Mouse (Mus musculus): Measurements from ENCODE around the gene Rwdd3. TPM values are rescaled to one million over a fixed set of nuclear protein-coding genes. Genes with fewer than 3 reads are reported as not detected.

The Rwdd3 gene
- polyA plus RNA-seq, 1 experiment, result 5.9 TPM

GRCm38 (mm10) chr3:121127171-121127570 is 44.3 kb downstream of the Rwdd3 start:
- H3K4me1 ChIP-seq (ENCODE audit: control insufficient read depth, insufficient read depth, low read length), result peaks cover 5% of the 10 kb centered on the region; the same call in 1 of the 2 replicates
- no peak overlapping the region; the same call in 1 of the 2 replicates for H3K27ac ChIP-seq (ENCODE audit: insufficient read depth, low read length)
- H3K4me3 ChIP-seq (ENCODE audit: insufficient read depth, low read length), result no peak overlapping the region
- TF ChIP-seq CTCF (IDR thresholded peaks at IDR 0.05; ENCODE audit: borderline replicate concordance, insufficient read depth, low read length) (no peak), POLR2A (IDR thresholded peaks at IDR 0.05; ENCODE audit: low read depth, low read length) (no peak)

DNA sequence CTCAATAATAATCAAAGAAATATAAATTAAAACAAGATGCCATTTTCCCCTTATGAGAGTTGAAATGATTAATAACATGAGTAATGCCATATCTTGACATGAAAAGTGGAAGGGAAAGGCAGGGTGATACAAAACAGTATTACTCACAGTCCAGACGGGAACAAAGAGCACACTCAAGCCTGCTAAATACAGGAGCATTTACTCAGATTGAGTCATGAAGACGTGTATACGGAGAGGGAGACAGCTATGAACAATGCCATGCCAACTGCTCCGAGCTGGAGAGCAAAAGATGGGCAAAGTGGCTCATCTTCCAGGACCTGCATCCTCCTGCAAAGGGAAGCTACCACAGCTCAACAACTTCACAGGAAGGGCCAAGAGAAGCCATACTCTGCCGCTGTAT is 45.0 kb downstream of the Rwdd3 start:
- no peak for TF ChIP-seq CTCF (IDR thresholded peaks at IDR 0.05; ENCODE audit: borderline replicate concordance, insufficient read depth, low read length)
- Histone ChIP-seq H3K27ac (ENCODE audit: insufficient read depth, low read length) (no peak overlapping the region; the same call in 1 of the 2 replicates), H3K4me1 (ENCODE audit: control insufficient read depth, insufficient read depth, low read length) (peaks cover 5% of the 10 kb centered on the region; the same call in 1 of the 2 replicates), H3K4me3 (ENCODE audit: insufficient read depth, low read length) (no peak overlapping the region)

DNA sequence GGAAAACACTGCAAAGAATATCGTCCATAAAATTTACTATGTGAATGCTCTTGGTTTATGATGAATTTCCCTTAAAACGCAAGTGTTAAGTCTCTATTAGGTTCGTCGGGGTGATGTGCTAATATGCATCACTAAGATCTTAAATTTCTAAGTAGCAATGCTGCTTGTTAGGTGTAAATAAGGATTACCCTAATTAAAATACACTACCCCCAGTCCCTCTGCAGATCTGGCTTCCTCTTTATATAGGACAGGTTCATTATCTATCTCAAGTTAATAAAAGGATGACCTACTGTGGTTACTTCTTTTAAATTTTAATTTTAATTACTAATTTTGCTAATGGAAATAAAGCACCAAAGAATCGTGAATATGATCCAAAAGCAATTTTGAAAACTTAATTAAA is 50.4 kb downstream of the Rwdd3 start:
- Histone ChIP-seq H3K4me3 (ENCODE audit: insufficient read depth, low read length) (no peak overlapping the region), H3K4me1 (ENCODE audit: control insufficient read depth, insufficient read depth, low read length) (peaks cover 2% of the 10 kb centered on the region; the same call in 1 of the 2 replicates), H3K27ac (ENCODE audit: insufficient read depth, low read length) (no peak overlapping the region)
- TF ChIP-seq POLR2A (IDR thresholded peaks at IDR 0.05; ENCODE audit: low read depth, low read length), result no peak
- TF ChIP-seq CTCF (IDR thresholded peaks at IDR 0.05; ENCODE audit: borderline replicate concordance, insufficient read depth, low read length), result no peak

GRCm38 (mm10) chr3:121116590-121116989 is 54.9 kb downstream of the Rwdd3 start:
- Histone ChIP-seq H3K4me3 (ENCODE audit: insufficient read depth, low read length) (no peak overlapping the region), H3K4me1 (ENCODE audit: control insufficient read depth, insufficient read depth, low read length) (no peaks in the 10 kb centered on the region), H3K27ac (ENCODE audit: insufficient read depth, low read length) (no peak overlapping the region)
- TF ChIP-seq POLR2A (IDR thresholded peaks at IDR 0.05; ENCODE audit: low read depth, low read length) (no peak), CTCF (IDR thresholded peaks at IDR 0.05; ENCODE audit: borderline replicate concordance, insufficient read depth, low read length) (no peak)

- no peaks in the 10 kb centered on the region for H3K4me1 ChIP-seq (ENCODE audit: control insufficient read depth, insufficient read depth, low read length)
- no peak for TF ChIP-seq POLR2A (IDR thresholded peaks at IDR 0.05; ENCODE audit: low read depth, low read length)
- no peak for TF ChIP-seq CTCF (IDR thresholded peaks at IDR 0.05; ENCODE audit: borderline replicate concordance, insufficient read depth, low read length)
- no peak overlapping the region for H3K27ac ChIP-seq (ENCODE audit: insufficient read depth, low read length)
- no peak overlapping the region for H3K4me3 ChIP-seq (ENCODE audit: insufficient read depth, low read length)
Observed at GRCm38 (mm10) chr3:121116067-121116466, 55.4 kb downstream of the Rwdd3 start.

GRCm38 (mm10) chr3:121111068-121111467 is 60.4 kb downstream of the Rwdd3 start:
- Histone ChIP-seq H3K4me3 (ENCODE audit: insufficient read depth, low read length) (no peak overlapping the region), H3K4me1 (ENCODE audit: control insufficient read depth, insufficient read depth, low read length) (no peaks in the 10 kb centered on the region), H3K27ac (ENCODE audit: insufficient read depth, low read length) (no peak overlapping the region)
- TF ChIP-seq CTCF (IDR thresholded peaks at IDR 0.05; ENCODE audit: borderline replicate concordance, insufficient read depth, low read length), result no peak
- no peak for TF ChIP-seq POLR2A (IDR thresholded peaks at IDR 0.05; ENCODE audit: low read depth, low read length)

DNA sequence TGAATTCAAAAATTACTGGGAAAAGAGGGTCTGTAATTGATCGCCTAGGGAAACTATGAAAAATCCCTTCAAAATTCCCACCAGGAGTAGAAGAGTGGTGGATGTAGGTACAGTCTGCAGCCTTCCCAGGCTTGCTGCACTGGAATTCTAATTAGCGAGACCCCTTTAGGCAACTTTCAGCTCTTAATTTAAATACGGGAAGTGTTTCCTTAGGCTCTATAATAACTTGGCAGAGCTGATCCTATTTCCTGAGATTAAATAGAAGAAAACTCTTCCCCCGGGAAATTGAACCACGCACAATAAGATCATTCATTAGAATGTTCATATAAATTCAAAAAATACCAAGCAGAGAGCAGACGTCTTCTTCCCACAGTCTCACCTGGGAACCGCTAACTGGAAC is 61.1 kb downstream of the Rwdd3 start:
- TF ChIP-seq CTCF (IDR thresholded peaks at IDR 0.05; ENCODE audit: borderline replicate concordance, insufficient read depth, low read length) (no peak), POLR2A (IDR thresholded peaks at IDR 0.05; ENCODE audit: low read depth, low read length) (no peak)
- no peak overlapping the region for H3K4me3 ChIP-seq (ENCODE audit: insufficient read depth, low read length)
- no peak overlapping the region for H3K27ac ChIP-seq (ENCODE audit: insufficient read depth, low read length)
- H3K4me1 ChIP-seq (ENCODE audit: control insufficient read depth, insufficient read depth, low read length), result no peaks in the 10 kb centered on the region

DNA sequence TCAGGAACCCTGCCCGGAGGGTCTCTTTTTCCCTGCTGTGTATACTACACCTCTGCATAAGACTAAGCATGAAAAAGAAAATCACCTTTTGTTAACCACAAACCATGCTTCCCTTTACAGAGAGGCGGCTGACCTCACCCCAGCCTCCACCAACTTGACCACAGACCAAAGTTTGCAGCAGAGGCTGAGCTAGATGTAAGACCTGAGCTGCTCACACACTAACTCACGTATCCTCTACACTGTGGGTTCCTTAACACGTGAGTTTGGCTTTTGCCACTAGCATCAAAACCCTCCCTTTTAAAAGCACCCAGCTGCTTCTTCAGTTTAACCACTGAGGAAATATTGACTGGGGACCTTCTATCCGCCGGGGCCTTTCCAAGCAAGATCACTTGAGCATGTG is 64.0 kb downstream of the Rwdd3 start:
- Histone ChIP-seq H3K4me3 (ENCODE audit: insufficient read depth, low read length) (no peak overlapping the region), H3K4me1 (ENCODE audit: control insufficient read depth, insufficient read depth, low read length) (no peaks in the 10 kb centered on the region), H3K27ac (ENCODE audit: insufficient read depth, low read length) (no peak overlapping the region)
- no peak for TF ChIP-seq CTCF (IDR thresholded peaks at IDR 0.05; ENCODE audit: borderline replicate concordance, insufficient read depth, low read length)
- no peak for TF ChIP-seq POLR2A (IDR thresholded peaks at IDR 0.05; ENCODE audit: low read depth, low read length)

DNA sequence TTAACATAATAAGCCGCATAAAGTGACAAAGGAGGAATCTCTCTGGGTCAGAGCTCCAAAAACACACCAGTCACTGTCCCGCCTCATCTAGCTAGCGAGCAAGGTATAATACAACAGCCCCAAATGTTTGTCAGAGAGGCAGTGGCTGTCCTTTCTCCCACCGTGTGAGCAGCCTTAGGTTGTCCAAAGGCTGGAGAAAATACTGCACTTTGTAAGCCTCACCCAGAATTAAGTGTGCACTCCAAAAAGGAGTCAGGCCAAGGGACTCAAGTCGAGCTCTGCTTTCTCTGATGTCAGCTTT is 66.1 kb downstream of the Rwdd3 start:
- Histone ChIP-seq H3K4me1 (ENCODE audit: control insufficient read depth, insufficient read depth, low read length) (no peaks in the 10 kb centered on the region), H3K27ac (ENCODE audit: insufficient read depth, low read length) (no peak overlapping the region), H3K4me3 (ENCODE audit: insufficient read depth, low read length) (no peak overlapping the region)
- TF ChIP-seq POLR2A (IDR thresholded peaks at IDR 0.05; ENCODE audit: low read depth, low read length) (no peak), CTCF (IDR thresholded peaks at IDR 0.05; ENCODE audit: borderline replicate concordance, insufficient read depth, low read length) (no peak)

Other genes with a start within 250 kb of the Rwdd3 start
- gene Tmem56, start 111.4 kb upstream of the Rwdd3 start, polyA plus RNA-seq (2011; ENCODE audit: insufficient read length, low read depth, missing spikeins), result 0.27 and 1.1 TPM in 2 replicates
- 34.8 and 49.0 TPM in 2 replicates for gene Alg14, start 120.1 kb upstream of the Rwdd3 start, polyA plus RNA-seq (2011; ENCODE audit: insufficient read length, low read depth, missing spikeins)